Mouse (Mus musculus) left cerebral cortex, adult 11 months (tissue): ENCODE measurements around the gene Gm5935.
"Not testable (repeated sequence)": the region's sequence is repeated elsewhere in the genome, so short reads cannot be mapped to it uniquely, and the experiment has no call there.

Experiments
- DNase-seq: peaks from one replicate; pipeline ENCODE4 v3.0.0; 2022; ENCODE audit warnings: low spot score

The Gm5935 gene

GRCm38 (mm10) chrX:24775064-24775463 lies at the start of gene Gm5935:
Gene Gm5935, minus strand, starts transcription at chrX:24775164.
- DNase-seq: not testable (repeated sequence)
